Mouse (Mus musculus) ES-E14 (cell line): ENCODE results near the gene Slc39a7. TPM values are rescaled to one million over a fixed set of nuclear protein-coding genes. Genes with fewer than 3 reads are reported as not detected.
A peak's percentile ranks its signal among the peaks of the same experiment; 100 is the strongest.

Experiments
- DNase-seq: peaks from one replicate; pipeline ENCODE4 v3.0.0-alpha.2; 2013; ENCODE audit warnings: low read depth, low spot score
- H3K27ac ChIP-seq: 2 replicates; pipeline ENCODE4 v1.5.1; 2012; ENCODE audit warnings: low read depth, mild to moderate bottlenecking, low read length, moderate library complexity, mixed read lengths; ENCODE audit not compliant: poor library complexity, insufficient read depth, severe bottlenecking
- H3K36me3 ChIP-seq: 2 replicates; pipeline ENCODE4 v1.6.1; 2012; ENCODE audit warnings: mild to moderate bottlenecking, low read length, moderate library complexity, mixed read lengths; ENCODE audit not compliant: control insufficient read depth, poor library complexity, insufficient read depth, severe bottlenecking
- H3K4me1 ChIP-seq, 2 experiments: fragments of 150-350 bp in 1 of 2; sonication (generic) in 1 of 2; 2 replicates each; pipeline ENCODE4 v1.6.1; 2012; ENCODE audit warnings: low read length in 2 of 2, mild to moderate bottlenecking in 1 of 2, mixed read lengths in 1 of 2; ENCODE audit not compliant: control insufficient read depth in 2 of 2, insufficient read depth in 2 of 2, poor library complexity in 1 of 2
- H3K4me3 ChIP-seq, 2 experiments: fragments of 150-350 bp in 1 of 2; sonication (generic) in 1 of 2; 2 replicates each; pipeline ENCODE4 v1.5.1; 2012; ENCODE audit warnings: low read length in 2 of 2, low read depth in 1 of 2, mild to moderate bottlenecking in 1 of 2, mixed read lengths in 1 of 2; ENCODE audit not compliant: insufficient read depth in 1 of 2, poor library complexity in 1 of 2, severe bottlenecking in 1 of 2
- H3K9ac ChIP-seq: 2 replicates; pipeline ENCODE4 v1.6.1; 2012; ENCODE audit warnings: low read depth, mild to moderate bottlenecking, low read length, mixed read lengths; ENCODE audit not compliant: poor library complexity, insufficient read depth, severe bottlenecking
- H3K9me3 ChIP-seq: fragments of 150-350 bp; sonication (generic); 2 replicates; pipeline ENCODE4 v1.6.1; 2012; ENCODE audit warnings: low read depth, mild to moderate bottlenecking, low read length; ENCODE audit not compliant: control insufficient read depth, insufficient read depth
- CHD2 ChIP-seq: IDR thresholded peaks from 2 replicates; pipeline ENCODE4 v1.6.1; 2014; ENCODE audit warnings: mild to moderate bottlenecking, low read depth, low read length, inconsistent platforms
- HCFC1 ChIP-seq: IDR thresholded peaks from 2 replicates; pipeline ENCODE4 v1.6.1; 2012; ENCODE audit warnings: low read length, inconsistent platforms, borderline replicate concordance; ENCODE audit not compliant: insufficient read depth
- MAFK ChIP-seq: IDR thresholded peaks from 2 replicates; pipeline ENCODE4 v1.6.1; 2014; ENCODE audit warnings: mild to moderate bottlenecking, low read depth, low read length, inconsistent platforms; ENCODE audit not compliant: insufficient read depth
- ZC3H11A ChIP-seq: IDR thresholded peaks from 2 replicates; pipeline ENCODE4 v1.6.1; 2012; ENCODE audit warnings: low read depth, mild to moderate bottlenecking, inconsistent platforms, low read length, borderline replicate concordance
- ZNF384 ChIP-seq: IDR thresholded peaks from 2 replicates; pipeline ENCODE4 v1.6.1; 2012; ENCODE audit warnings: low read depth, low read length, inconsistent platforms
- in situ Hi-C, 2 experiments: fragments of 600-800 bp; cut with MboI; formaldehyde crosslinking; loops; one replicate each; pipeline ENCODE4 v1.15.1; 2025; ENCODE audit warnings: low sequenced_read_pairs in 2 of 2, inconsistent platforms in 1 of 2; ENCODE audit not compliant: unreplicated experiment in 2 of 2
- total RNA-seq: library from RNA; depleted of rRNA; stranded (reverse); fragments of 300-350 nt; gene quantifications from 2 replicates; pipeline ENCODE4 v1.2.3, GENCODE M21; 2012

The Slc39a7 gene
- total RNA-seq, 1 experiment, result 253 TPM

- no peak overlapping the region for H3K9ac ChIP-seq
- no peak for DNase-seq
- no peaks in the 10 kb centered on the region for H3K36me3 ChIP-seq
- TF ChIP-seq HCFC1 (no peak), CHD2 (no peak), MAFK (no peak), ZNF384 (no peak), ZC3H11A (no peak)
- no peaks in the 10 kb centered on the region for H3K4me1 ChIP-seq
- no peaks in the 10 kb centered on the region for H3K9me3 ChIP-seq
- no peak overlapping the region for H3K4me3 ChIP-seq
- in situ Hi-C loops, result no loop called here
- no peak overlapping the region for H3K27ac ChIP-seq
These were observed 16.0 kb upstream of the Slc39a7 start for GRCm38 (mm10) chr17:34047404-34048050.

GRCm38 (mm10) chr17:34045941-34046340, 14.5 kb upstream of the Slc39a7 start:
- Histone ChIP-seq H3K4me1 (no peaks in the 10 kb centered on the region; a peak in 1 of 4 replicates), H3K36me3 (no peaks in the 10 kb centered on the region), H3K9ac (no peak overlapping the region), H3K27ac (no peak overlapping the region), H3K9me3 (no peaks in the 10 kb centered on the region), H3K4me3 (no peak overlapping the region)
- TF ChIP-seq ZC3H11A (no peak), ZNF384 (no peak), HCFC1 (no peak), MAFK (no peak), CHD2 (no peak)
- DNase-seq, result no peak
- in situ Hi-C loops, result no loop called here

DNA sequence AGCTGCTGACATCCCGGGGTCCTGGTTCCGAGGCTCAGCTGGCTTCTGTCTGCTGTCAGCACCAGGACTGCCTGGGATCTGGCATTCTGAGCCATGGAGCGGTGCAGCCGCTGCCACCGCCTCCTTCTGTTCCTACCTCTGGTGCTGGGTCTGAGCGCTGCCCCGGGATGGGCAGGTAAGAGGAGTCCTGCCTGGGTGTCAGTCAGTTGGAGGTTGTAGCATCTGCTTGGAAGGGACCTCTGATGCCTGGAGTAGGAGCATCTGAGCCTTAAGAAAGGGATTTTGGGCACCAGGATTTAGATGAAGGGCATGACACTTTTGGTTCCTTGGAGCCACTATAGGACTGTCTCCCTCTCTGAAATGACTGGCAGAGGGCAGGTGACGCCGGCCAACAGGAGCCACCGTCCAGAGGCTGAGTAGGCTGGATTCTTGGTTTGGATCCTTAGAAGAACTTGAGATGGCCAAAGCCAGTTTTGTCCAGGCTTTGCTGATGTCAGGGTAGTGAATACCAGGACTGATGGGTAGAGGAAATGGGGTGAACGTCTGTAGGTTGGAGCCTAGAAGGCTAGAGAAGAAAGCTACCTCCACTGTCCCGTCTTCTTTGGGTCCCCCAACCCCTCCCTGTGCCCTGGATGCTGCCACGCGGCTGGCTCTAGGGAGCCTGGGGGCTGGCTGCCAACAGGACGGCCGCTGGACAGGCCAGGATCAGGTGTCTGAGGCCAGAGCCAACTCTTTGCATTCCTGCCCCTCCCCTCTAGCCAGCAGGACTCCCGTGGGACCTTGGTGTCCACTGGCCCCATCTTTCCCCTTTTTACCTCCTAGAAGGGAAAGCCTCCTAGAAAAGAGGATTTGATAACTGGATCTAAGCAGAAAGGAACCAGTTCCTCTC, 8.3 kb upstream of the Slc39a7 start:
- DNase-seq, result no peak
- H3K36me3 ChIP-seq, result peaks cover 27% of the 10 kb centered on the region
- no peaks in the 10 kb centered on the region for H3K9me3 ChIP-seq
- H3K4me1 ChIP-seq, result peaks cover 0 to 8% of the 10 kb centered on the region in 2 experiments; a peak in 1 of 4 replicates
- in situ Hi-C loops, result no loop called here
- TF ChIP-seq MAFK (no peak), ZNF384 (no peak), CHD2 (no peak), ZC3H11A (no peak), HCFC1 (no peak)
- H3K27ac ChIP-seq, result no peak overlapping the region
- no peak overlapping the region; a peak in 1 of 4 replicates for H3K4me3 ChIP-seq
- H3K9ac ChIP-seq, result no peak overlapping the region

- TF ChIP-seq MAFK, result no peak
- TF ChIP-seq CHD2, result no peak
- TF ChIP-seq ZNF384, result no peak
- TF ChIP-seq ZC3H11A, result no peak
- TF ChIP-seq HCFC1, result no peak
- in situ Hi-C loops, result no loop called here
These were observed 7.5 kb upstream of the Slc39a7 start, which contains the start of gene Col11a2 for GRCm38 (mm10) chr17:34038878-34039561. Col11a2 (plus strand) TSS chr17:34039437.

More at GRCm38 (mm10) chr17:34038878-34039561, 7.5 kb upstream of the Slc39a7 start, which contains the start of gene Col11a2:
- peaks cover 0 to 8% of the 10 kb centered on the region in 2 experiments; a peak in 1 of 4 replicates for H3K4me1 ChIP-seq
- H3K9me3 ChIP-seq, result no peaks in the 10 kb centered on the region
- H3K4me3 ChIP-seq, result peak within 1 kb of the TSS in 1 of 2 experiments; percentile 33; a peak in 1 of 4 replicates
- H3K27ac ChIP-seq, result no peak within 1 kb of the TSS
- 0 out of 2 replicates have a peak within 1 kb of the TSS, but pooled peaks have one; percentile 8 for H3K9ac ChIP-seq
- no peak for DNase-seq
- peaks cover 31% of the 10 kb centered on the region for H3K36me3 ChIP-seq
